Mouse (Mus musculus) stomach, postnatal 0 days (tissue): Measurements from ENCODE around the gene Ddost. TPM values are rescaled to one million over a fixed set of nuclear protein-coding genes. Genes with fewer than 3 reads are reported as not detected.

Experiments used
- ATAC-seq: fragments of 200-750 bp; cut with Nextera tagmentation; 2 replicates; pipeline ENCODE4 v1.8.0; 2017; ENCODE audit not compliant: low FRiP score, low TSS enrichment
- DNase-seq: peaks from one replicate; pipeline ENCODE4 v3.0.0-alpha.2; 2016; ENCODE audit warnings: low spot score
- H3K27ac ChIP-seq: fragments of 300-500 bp; sonication (generic); replicated peaks from 2 replicates; pipeline ENCODE4 v1.5.1; 2014; ENCODE audit warnings: mild to moderate bottlenecking, control low read depth
- H3K27me3 ChIP-seq: fragments of 300-500 bp; sonication (generic); 2 replicates; pipeline ENCODE4 v1.6.1; 2014; ENCODE audit warnings: low read length; ENCODE audit not compliant: control insufficient read depth, insufficient read depth
- H3K36me3 ChIP-seq: fragments of 300-500 bp; sonication (generic); 2 replicates; pipeline ENCODE4 v1.6.1; 2014; ENCODE audit warnings: low read length, mixed read lengths; ENCODE audit not compliant: control insufficient read depth, insufficient read depth
- H3K4me1 ChIP-seq: fragments of 300-500 bp; sonication (generic); replicated peaks from 2 replicates; pipeline ENCODE4 v1.6.1; 2014; ENCODE audit warnings: antibody characterized with exemption; ENCODE audit not compliant: control insufficient read depth, insufficient read depth
- H3K4me2 ChIP-seq: fragments of 300-500 bp; sonication (generic); replicated peaks from 2 replicates; pipeline ENCODE4 v1.6.1; 2014; ENCODE audit warnings: low read depth, mild to moderate bottlenecking, control low read depth, moderate library complexity
- H3K4me3 ChIP-seq: fragments of 300-500 bp; sonication (generic); 2 replicates; pipeline ENCODE4 v1.5.1; 2014; ENCODE audit warnings: low read depth, low read length, control low read depth
- H3K9ac ChIP-seq: fragments of 300-500 bp; sonication (generic); 2 replicates; pipeline ENCODE4 v1.6.1; 2014; ENCODE audit warnings: mild to moderate bottlenecking, low read length, control low read depth, mixed read lengths
- H3K9me3 ChIP-seq: fragments of 300-500 bp; sonication (generic); 2 replicates; pipeline ENCODE4 v1.6.1; 2016; ENCODE audit warnings: low read length; ENCODE audit not compliant: control insufficient read depth
- CTCF ChIP-seq: IDR thresholded peaks from 2 replicates; pipeline ENCODE4 v1.5.1; 2016; ENCODE audit warnings: antibody characterized with exemption, low read depth, mild to moderate bottlenecking, moderate library complexity
- EP300 ChIP-seq: optimal IDR thresholded peaks from 2 replicates; pipeline ENCODE3; 2016; ENCODE audit warnings: antibody characterized with exemption
- WGBS: fragments of 180-500 bp; shearing (Covaris S2); extraction: QIAGEN DNeasy Blood & Tissue Kit; methylation state at CpG from one replicate; pipeline ENCODE4 v1.1.7; 2014; 5-methylcytosine and 5-hydroxymethylcytosine counted together
- polyA plus RNA-seq: library from polyadenylated mRNA; unstranded; fragments of >200 nt; fragmentation: Nextera tagmentation; extraction: Ambion mirVana; gene quantifications from 2 replicates; pipeline ENCODE4 v1.2.1, GENCODE M21; 2015

Ddost gene
- polyA plus RNA-seq, 1 experiment from 2014 or later: 258 TPM

- no peaks in the 10 kb centered on the region for H3K9me3 ChIP-seq
- H3K36me3 ChIP-seq: 0 out of 2 replicates have a peak, but pooled peaks cover 3% of the 10 kb centered on the region
- TF ChIP-seq CTCF: no peak
- TF ChIP-seq EP300: no peak
- WGBS: 56% methylated on average over 7 of the region's 7 CpGs
- H3K4me3 ChIP-seq: no peak overlapping the region
- no peak overlapping the region for H3K9ac ChIP-seq
- DNase-seq (no peak), ATAC-seq (no peak)
- no peak overlapping the region for H3K4me2 ChIP-seq
- H3K27ac ChIP-seq: no peak overlapping the region
- H3K4me1 ChIP-seq: no peaks in the 10 kb centered on the region
- H3K27me3 ChIP-seq: no peaks in the 10 kb centered on the region
These were observed 17.0 kb downstream of the Ddost start for GRCm38 (mm10) chr4:138321488-138321887.

- no peaks in the 10 kb centered on the region for H3K4me1 ChIP-seq
- H3K9ac ChIP-seq: no peak overlapping the region
- no peaks in the 10 kb centered on the region for H3K9me3 ChIP-seq
- 50% methylated on average over 4 of the region's 4 CpGs for WGBS
- TF ChIP-seq CTCF: no peak
- ATAC-seq (no peak), DNase-seq (no peak)
- H3K4me2 ChIP-seq: no peak overlapping the region
- H3K36me3 ChIP-seq: no peaks in the 10 kb centered on the region
- H3K4me3 ChIP-seq: no peak overlapping the region
- no peaks in the 10 kb centered on the region for H3K27me3 ChIP-seq
- no peak overlapping the region for H3K27ac ChIP-seq
These were observed 18.2 kb downstream of the Ddost start for GRCm38 (mm10) chr4:138322692-138323091.

- H3K27me3 ChIP-seq: no peaks in the 10 kb centered on the region
- H3K4me1 ChIP-seq: no peaks in the 10 kb centered on the region
- H3K4me3 ChIP-seq: no peak overlapping the region
- H3K36me3 ChIP-seq: no peaks in the 10 kb centered on the region
- TF ChIP-seq CTCF: no peak
- TF ChIP-seq EP300: no peak
- 0 out of 2 replicates have a peak overlapping the region, but pooled peaks have one; percentile 5 for H3K4me2 ChIP-seq
- no peak overlapping the region for H3K9ac ChIP-seq
- WGBS: 28% methylated on average over 4 of the region's 4 CpGs
- no peaks in the 10 kb centered on the region for H3K9me3 ChIP-seq
- DNase-seq (no peak), ATAC-seq (no peak)
- peak overlapping the region; percentile 78 for H3K27ac ChIP-seq
These were observed 19.2 kb downstream of the Ddost start for GRCm38 (mm10) chr4:138323753-138324152.

- H3K36me3 ChIP-seq: no peaks in the 10 kb centered on the region
- H3K9ac ChIP-seq: no peak overlapping the region
- no peaks in the 10 kb centered on the region for H3K27me3 ChIP-seq
- TF ChIP-seq EP300 (no peak), CTCF (no peak)
- DNase-seq: no peak
- H3K4me1 ChIP-seq: no peaks in the 10 kb centered on the region
- no peaks in the 10 kb centered on the region for H3K9me3 ChIP-seq
- H3K4me2 ChIP-seq: no peak overlapping the region
- no peak for ATAC-seq
- no peak overlapping the region; the same call in 1 of the 2 replicates for H3K27ac ChIP-seq
- H3K4me3 ChIP-seq: no peak overlapping the region
- WGBS: 79% methylated on average over 3 of the region's 3 CpGs
These were observed 19.9 kb downstream of the Ddost start for GRCm38 (mm10) chr4:138324451-138324850.

GRCm38 (mm10) chr4:138325466-138326076, 21.0 kb downstream of the Ddost start:
- no peaks in the 10 kb centered on the region for H3K9me3 ChIP-seq
- peak; percentile 93 for ATAC-seq
- H3K4me1 ChIP-seq: no peaks in the 10 kb centered on the region
- no peak for TF ChIP-seq CTCF
- TF ChIP-seq EP300: no peak
- peak overlapping the region; percentile 99 for H3K9ac ChIP-seq
- peak overlapping the region; percentile 100 for H3K27ac ChIP-seq
- under 1% methylated on average over 38 of the region's 45 CpGs for WGBS
- H3K27me3 ChIP-seq: no peaks in the 10 kb centered on the region
- no peaks in the 10 kb centered on the region for H3K36me3 ChIP-seq
- peak; percentile 98 for DNase-seq
- peak overlapping the region; percentile 67 for H3K4me2 ChIP-seq
- peak overlapping the region; percentile 94 for H3K4me3 ChIP-seq

GRCm38 (mm10) chr4:138326077-138326695, 21.7 kb downstream of the Ddost start, which contains the start of gene Pink1:
Gene Pink1, minus strand, starts transcription at chr4:138326307.
- Histone ChIP-seq H3K27ac (peak within 1 kb of the TSS; percentile 100), H3K4me2 (peak within 1 kb of the TSS; percentile 67), H3K4me1 (no peaks in the 10 kb centered on the region), H3K9me3 (no peaks in the 10 kb centered on the region), H3K9ac (peak within 1 kb of the TSS; percentile 99), H3K27me3 (no peaks in the 10 kb centered on the region), H3K4me3 (peak within 1 kb of the TSS; percentile 94), H3K36me3 (no peaks in the 10 kb centered on the region)
- TF ChIP-seq EP300 (peak; percentile 39), CTCF (peak; percentile 87)
- peak; percentile 92 for DNase-seq
- 4% methylated on average over 32 of the region's 41 CpGs for WGBS
- ATAC-seq: peak; percentile 74
